Mouse (Mus musculus) ZHBTc4 (cell line): ENCODE data around the gene Rere.
"Not testable (repeated sequence)": the region's sequence is repeated elsewhere in the genome, so short reads cannot be mapped to it uniquely, and the experiment has no call there.

ENCODE experiments used
- DNase-seq: peaks from one replicate; pipeline ENCODE4 v3.0.0-alpha.2; 2011; ENCODE audit warnings: low read depth, low spot score

The Rere gene

GRCm38 (mm10) chr4:150504304-150505021 lies 223.0 kb downstream of the Rere start:
- no peak for DNase-seq

GRCm38 (mm10) chr4:150509026-150509712 lies 227.7 kb downstream of the Rere start:
- no peak for DNase-seq

- no peak for DNase-seq
Observed at GRCm38 (mm10) chr4:150510036-150510435, 228.6 kb downstream of the Rere start.

GRCm38 (mm10) chr4:150513387-150513786 lies 231.9 kb downstream of the Rere start:
- not testable (repeated sequence) for DNase-seq

DNA sequence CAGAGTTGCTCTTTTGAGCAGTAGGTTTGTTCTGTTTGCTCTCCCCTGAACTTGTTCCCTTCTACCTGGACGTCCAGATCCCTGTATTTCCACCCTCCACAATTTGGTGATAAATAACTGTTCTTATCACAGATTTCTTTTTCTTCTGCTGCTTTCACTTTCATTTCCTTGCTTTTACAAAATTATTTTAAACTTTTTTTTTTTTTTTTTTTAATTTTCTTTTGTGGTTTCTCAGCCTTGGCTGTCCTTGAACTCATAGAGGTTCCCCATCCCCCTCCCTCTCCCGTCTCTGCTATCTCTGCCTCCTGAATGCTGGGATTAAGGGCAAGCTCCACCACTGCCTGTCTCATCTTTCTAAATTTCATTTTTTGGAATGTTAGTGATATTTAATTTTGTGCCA lies 234.8 kb downstream of the Rere start:
- DNase-seq = no peak

DNA sequence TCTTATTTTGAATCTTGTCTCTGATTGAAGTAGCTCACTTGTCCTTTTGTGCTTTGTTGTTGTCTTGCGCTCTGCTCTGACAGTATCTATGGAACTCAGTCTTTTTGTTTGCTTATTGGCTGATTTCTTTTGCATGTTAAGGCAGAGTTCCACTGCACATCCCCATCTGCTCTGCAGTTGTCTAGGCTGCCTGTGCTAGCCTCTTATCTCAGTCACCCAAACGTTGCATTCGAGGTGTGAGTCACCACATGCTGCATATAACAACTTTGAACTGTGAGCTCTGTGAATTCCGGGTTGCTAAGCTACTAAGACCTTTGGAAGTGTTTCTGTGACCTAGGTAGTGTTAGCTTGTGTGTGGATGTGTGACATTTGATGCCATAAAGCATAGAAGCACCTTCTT lies 235.9 kb downstream of the Rere start:
- DNase-seq = no peak

DNA sequence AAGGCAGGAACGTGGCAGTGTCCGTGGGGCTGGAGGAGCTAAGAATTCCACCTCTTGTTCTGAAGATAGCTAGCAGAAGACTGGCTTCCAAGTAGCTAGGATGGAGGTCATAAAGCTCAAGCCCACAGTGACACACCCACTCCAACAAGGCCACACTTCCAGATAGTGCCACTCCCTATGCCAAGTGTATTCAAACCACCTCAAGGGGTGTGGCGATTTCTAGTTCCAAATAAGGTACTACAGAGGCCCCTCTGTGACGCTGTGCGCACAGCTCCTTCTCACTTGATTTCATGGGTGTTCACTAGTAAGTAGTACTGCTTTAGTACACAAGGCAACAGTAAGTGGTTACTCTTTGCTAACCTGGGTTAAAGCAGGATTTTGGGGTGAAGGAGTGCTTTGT lies 237.4 kb downstream of the Rere start:
- DNase-seq = peak; percentile 82

- no peak for DNase-seq
Observed at GRCm38 (mm10) chr4:150520069-150520468, 238.6 kb downstream of the Rere start.

DNA sequence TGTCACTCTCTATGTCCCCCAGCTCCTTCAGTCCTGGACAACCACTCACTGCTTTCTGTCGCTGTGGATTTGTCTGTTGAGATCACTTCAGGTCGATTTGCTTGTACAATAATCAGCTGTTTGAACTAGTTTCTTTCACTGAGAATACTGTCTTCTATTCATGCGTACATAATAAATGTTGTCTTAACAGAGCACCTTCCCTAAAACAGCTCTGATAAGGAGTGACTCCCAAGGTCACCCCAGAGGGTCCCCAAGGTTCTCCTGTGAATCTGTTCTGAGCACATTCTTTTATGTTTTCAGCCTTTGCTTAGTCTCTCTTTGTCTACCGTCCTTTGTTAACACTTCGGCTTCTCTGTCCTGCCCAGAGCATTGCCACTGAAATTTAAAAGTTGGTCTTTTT lies 241.0 kb downstream of the Rere start:
- DNase-seq = peak; percentile 29

GRCm38 (mm10) chr4:150523351-150523750 lies 241.9 kb downstream of the Rere start:
- peak; percentile 87 for DNase-seq

DNA sequence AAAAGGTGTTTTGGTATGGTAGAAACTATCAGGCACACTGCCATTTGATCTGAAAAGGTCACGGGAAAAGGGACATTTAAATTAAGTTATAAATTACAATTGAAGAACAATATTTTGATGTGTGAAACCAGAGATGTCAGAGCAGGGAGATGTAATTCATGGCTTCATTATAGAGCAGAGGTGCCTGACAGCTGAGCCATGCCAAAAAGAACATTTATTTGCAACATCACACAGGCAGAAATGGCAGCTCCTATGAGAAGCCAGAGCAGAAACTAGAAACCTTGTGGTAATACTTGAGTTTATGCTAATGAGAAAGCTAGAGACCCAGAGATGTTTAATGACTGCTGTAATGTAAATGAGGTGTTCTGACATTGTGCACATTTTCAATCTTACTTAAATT lies 244.8 kb downstream of the Rere start:
- DNase-seq = no peak

DNA sequence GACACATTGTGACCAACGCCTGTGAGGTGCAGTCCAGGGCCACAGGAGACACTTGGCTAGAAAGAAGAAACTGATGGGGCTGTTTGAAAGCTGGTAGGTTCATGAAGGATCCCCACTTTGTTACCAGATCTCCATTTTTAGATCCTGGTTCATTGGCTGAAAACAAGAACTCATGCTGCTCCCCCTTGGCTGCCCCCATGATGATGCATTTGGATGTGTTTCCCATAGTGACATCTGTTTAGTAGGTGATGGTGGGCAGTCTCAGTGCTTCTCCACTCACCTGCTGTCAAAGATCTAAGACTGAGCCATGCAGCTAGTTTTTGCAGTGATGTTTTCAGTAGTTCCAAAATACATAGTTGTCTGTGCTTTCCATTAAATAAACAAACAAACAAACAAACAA lies 247.0 kb downstream of the Rere start:
- DNase-seq = no peak

- DNase-seq = no peak
Observed at GRCm38 (mm10) chr4:150528846-150529245, 247.4 kb downstream of the Rere start.

- DNase-seq = no peak
Observed at GRCm38 (mm10) chr4:150531869-150532268, 250.4 kb downstream of the Rere start.

GRCm38 (mm10) chr4:150536821-150537510 lies 255.5 kb downstream of the Rere start:
- DNase-seq = no peak

GRCm38 (mm10) chr4:150539846-150540245 lies 258.4 kb downstream of the Rere start:
- no peak for DNase-seq

- peak; percentile 50 for DNase-seq
Observed at GRCm38 (mm10) chr4:150540392-150541094, 259.1 kb downstream of the Rere start.

- no peak for DNase-seq
Observed at GRCm38 (mm10) chr4:150544231-150544630, 262.8 kb downstream of the Rere start.

DNA sequence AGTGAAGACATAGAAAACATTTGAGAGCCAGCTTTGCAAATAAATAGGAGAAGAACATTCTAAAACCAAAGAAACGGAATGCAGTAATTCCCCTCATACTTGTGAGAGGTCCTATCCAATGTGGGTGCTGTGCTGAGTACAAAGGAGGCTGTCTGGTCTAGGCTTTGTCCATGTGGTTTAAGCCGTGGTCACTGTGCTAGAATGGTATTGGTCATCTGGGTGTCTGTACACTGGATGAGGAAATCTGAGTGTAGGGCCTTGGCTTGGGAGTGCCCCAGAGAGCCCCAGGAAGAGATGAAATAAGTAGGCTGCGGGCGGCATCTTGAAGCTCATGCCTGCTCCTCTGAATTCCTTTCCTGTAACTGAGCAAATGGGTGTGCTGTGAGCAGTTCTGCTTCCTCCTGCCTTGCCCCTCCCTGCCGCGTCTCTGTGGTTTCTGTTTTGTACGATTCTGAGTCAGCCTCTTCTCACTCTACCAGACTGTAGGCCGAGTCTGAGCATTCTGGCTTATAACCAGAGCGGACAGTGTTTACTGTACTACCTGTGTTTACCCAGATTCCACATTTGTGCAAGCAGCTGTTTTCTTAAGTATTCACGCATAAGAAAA lies 263.3 kb downstream of the Rere start:
- DNase-seq = peak; percentile 60

GRCm38 (mm10) chr4:150545775-150546174 lies 264.3 kb downstream of the Rere start:
- no peak for DNase-seq

- not testable (repeated sequence) for DNase-seq
Observed at GRCm38 (mm10) chr4:150546296-150546695, 264.9 kb downstream of the Rere start.

DNA sequence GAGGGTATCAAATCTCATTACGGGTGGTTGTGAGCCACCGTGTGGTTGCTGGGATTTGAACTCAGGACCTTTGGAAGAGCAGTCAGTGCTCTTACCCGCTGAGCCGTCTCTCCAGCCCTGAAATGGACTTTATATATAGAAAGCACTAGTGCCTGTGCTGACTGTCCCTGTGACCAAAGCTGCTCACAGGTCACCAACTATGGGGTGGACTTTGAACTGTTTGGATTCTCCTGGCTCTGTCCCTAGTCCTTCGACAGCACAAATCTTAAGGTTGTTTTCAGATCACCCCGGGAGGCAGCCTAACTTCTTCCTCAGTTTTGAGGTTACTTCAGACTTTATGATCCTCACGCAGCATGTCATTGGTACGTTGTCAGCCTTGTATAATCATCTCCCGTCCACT lies 267.9 kb downstream of the Rere start:
- no peak for DNase-seq
